Mouse (Mus musculus): ENCODE measurements around the gene Asb3.

GRCm38 (mm10) chr11:30998199-30998598, 113.0 kb downstream of the Asb3 start:
- TF ChIP-seq POLR2A (IDR thresholded peaks at IDR 0.05; ENCODE audit: low read depth, low read length) = no peak
- TF ChIP-seq CTCF (conservative IDR thresholded peaks at IDR 0.05; ENCODE audit: insufficient read depth, insufficient read length, low read depth, low read length) = no peak
